ENCODE assay signal across 9 mouse cellular contexts in the genomic region with DNA sequence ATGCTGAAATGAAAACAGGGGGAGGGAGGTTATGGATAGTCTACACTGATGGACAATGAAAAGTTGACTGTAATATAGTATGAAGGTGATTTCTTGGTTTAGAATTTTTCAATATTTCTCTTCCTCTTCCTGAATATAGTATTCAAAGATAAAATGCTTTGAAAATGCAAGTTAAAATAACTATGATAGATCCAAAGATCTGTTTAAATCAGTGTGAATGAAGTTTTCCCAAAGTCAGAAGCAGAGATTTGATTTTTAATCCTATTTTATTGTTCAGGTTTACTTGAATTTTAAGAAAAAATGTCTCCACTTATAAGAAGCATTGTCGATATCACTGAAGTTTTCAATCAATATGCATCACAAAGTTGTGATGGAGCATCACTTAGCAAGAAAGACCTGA. TPM values are rescaled to one million over a fixed set of nuclear protein-coding genes. Genes with fewer than 3 reads are reported as not detected.
A peak's percentile ranks its signal among the peaks of the same experiment; 100 is the strongest.
DNase-seq lines count a peak whose midpoint lies in the region; ATAC-seq and TF ChIP-seq lines count a peak whose summit lies in the region.
"Had no signal": no experiment of that assay in that cellular context is flagged by ENCODE, and none has a peak within 500 bp of the region (broad histone marks: within the 10 kb centered on the region; RNA-seq: fewer than 3 reads in every experiment).

Tchh (plus strand) TSS at position 301 of the 400 bp plus-strand sequence.

- H3K27ac ChIP-seq in heart, embryonic 11.5 days (ENCODE audit: low read depth, low read length), result no peak within 1 kb of the TSS
- no peak within 1 kb of the TSS for H3K27ac ChIP-seq in lung, embryonic 16.5 days (ENCODE audit: low read length)
- no peak within 1 kb of the TSS for H3K27ac ChIP-seq in limb, embryonic 14.5 days (replicated peaks; ENCODE audit: low read depth, low read length)
- no peak within 1 kb of the TSS for H3K27ac ChIP-seq in stomach, embryonic 16.5 days (ENCODE audit: low read length)

- intact Hi-C loops in left cerebral cortex, postnatal 25 days (cut with DNase I), result no loop called here

- peak within 1 kb of the TSS; percentile 60; the same call in 1 of the 2 replicates for H3K4me3 ChIP-seq in heart, embryonic 11.5 days (ENCODE audit: low read depth, low read length)
- peak within 1 kb of the TSS; percentile 65 for H3K4me3 ChIP-seq in lung, embryonic 16.5 days (ENCODE audit: low read length)
- H3K4me3 ChIP-seq in limb, embryonic 14.5 days (replicated peaks; ENCODE audit: low read length), result peak within 1 kb of the TSS; percentile 57; the same call in 1 of the 2 replicates
- H3K4me3 ChIP-seq in stomach, embryonic 16.5 days (replicated peaks; ENCODE audit: low read length), result no peak within 1 kb of the TSS

- DNase-seq in heart, adult 9 months (ENCODE audit: low spot score in 2 of 2), result no peak
- no peak for DNase-seq in lung, postnatal 4 days
- DNase-seq in limb, embryonic 14.5 days (ENCODE audit: low spot score), result no peak
- DNase-seq in retina, embryonic 14.5 days (ENCODE audit: low spot score), result no peak
- no peak for DNase-seq in left cerebral cortex, postnatal 25 days (ENCODE audit: low spot score in 2 of 2)
- DNase-seq: layer of hippocampus, postnatal 36 days had no signal

- no peaks in the 10 kb centered on the region for H3K4me1 ChIP-seq in heart, embryonic 11.5 days (ENCODE audit: control insufficient read depth, insufficient read depth, low read length)
- peaks cover 18% of the 10 kb centered on the region for H3K4me1 ChIP-seq in lung, embryonic 16.5 days (replicated peaks; ENCODE audit: control insufficient read depth, insufficient read depth, low read length)
- 0 out of 2 replicates have a peak, but pooled peaks cover 4% of the 10 kb centered on the region for H3K4me1 ChIP-seq in limb, embryonic 14.5 days (ENCODE audit: control insufficient read depth, insufficient read depth, low read length)
- H3K4me1 ChIP-seq in stomach, embryonic 16.5 days (ENCODE audit: control insufficient read depth, insufficient read depth, low read length), result peaks cover 18% of the 10 kb centered on the region

- H3K9me3 ChIP-seq in heart, embryonic 11.5 days (replicated peaks; ENCODE audit: control insufficient read depth, low read length), result no peaks in the 10 kb centered on the region
- H3K9me3 ChIP-seq in lung, embryonic 16.5 days (ENCODE audit: control insufficient read depth, low read length), result no peaks in the 10 kb centered on the region
- no peaks in the 10 kb centered on the region for H3K9me3 ChIP-seq in limb, embryonic 14.5 days (ENCODE audit: control insufficient read depth, low read length)
- H3K9me3 ChIP-seq in stomach, embryonic 16.5 days (replicated peaks; ENCODE audit: control insufficient read depth, low read length), result no peaks in the 10 kb centered on the region

- no peak for TF ChIP-seq POLR2A in limb, embryonic 14.5 days (IDR thresholded peaks at IDR 0.05; ENCODE audit: borderline replicate concordance, extremely low read depth, insufficient read depth, insufficient read length)

- H3K4me2 ChIP-seq in heart, embryonic 11.5 days, result peak within 1 kb of the TSS; percentile 94
- H3K4me2 ChIP-seq in lung, embryonic 16.5 days (ENCODE audit: low read depth, low read length), result peak within 1 kb of the TSS; percentile 96
- H3K4me2 ChIP-seq in limb, embryonic 14.5 days (replicated peaks; ENCODE audit: low read depth, low read length, severe bottlenecking), result peak within 1 kb of the TSS; percentile 92
- peak within 1 kb of the TSS; percentile 71; the same call in 1 of the 2 replicates for H3K4me2 ChIP-seq in stomach, embryonic 16.5 days (ENCODE audit: low read depth, low read length)

- H3K27me3 ChIP-seq in heart, embryonic 11.5 days (ENCODE audit: control insufficient read depth, insufficient read depth, low read length), result peaks cover 26% of the 10 kb centered on the region
- H3K27me3 ChIP-seq in lung, embryonic 16.5 days (ENCODE audit: control insufficient read depth, insufficient read depth, low read depth, low read length), result peaks cover 12% of the 10 kb centered on the region
- peaks cover 40% of the 10 kb centered on the region for H3K27me3 ChIP-seq in limb, embryonic 14.5 days (ENCODE audit: control insufficient read depth, insufficient read depth, low read length)
- peaks cover 12% of the 10 kb centered on the region for H3K27me3 ChIP-seq in stomach, embryonic 16.5 days (ENCODE audit: control insufficient read depth, insufficient read depth, low read length)

- H3K9ac ChIP-seq in heart, embryonic 11.5 days (ENCODE audit: low read depth, low read length), result no peak within 1 kb of the TSS
- no peak within 1 kb of the TSS for H3K9ac ChIP-seq in lung, embryonic 16.5 days (ENCODE audit: low read length)
- H3K9ac ChIP-seq in limb, embryonic 14.5 days (ENCODE audit: low read depth, low read length, severe bottlenecking), result no peak within 1 kb of the TSS
- no peak within 1 kb of the TSS for H3K9ac ChIP-seq in stomach, embryonic 16.5 days (ENCODE audit: low read length)

- no peaks in the 10 kb centered on the region for H3K36me3 ChIP-seq in heart, embryonic 11.5 days (ENCODE audit: control insufficient read depth, insufficient read depth, low read length)
- no peaks in the 10 kb centered on the region for H3K36me3 ChIP-seq in lung, embryonic 16.5 days (ENCODE audit: control insufficient read depth, insufficient read depth, low read length)
- no peaks in the 10 kb centered on the region for H3K36me3 ChIP-seq in limb, embryonic 14.5 days (ENCODE audit: control insufficient read depth, insufficient read depth, low read length)
- H3K36me3 ChIP-seq in stomach, embryonic 16.5 days (ENCODE audit: control insufficient read depth, insufficient read depth, low read length), result no peaks in the 10 kb centered on the region

- ATAC-seq in heart, embryonic 11.5 days (replicated peaks; ENCODE audit: insufficient number of reproducible peaks, low FRiP score, low TSS enrichment), result no peak
- no peak for ATAC-seq in lung, embryonic 16.5 days (ENCODE audit: low read depth)
- no peak for ATAC-seq in limb, embryonic 14.5 days (ENCODE audit: low FRiP score, low read depth)
- ATAC-seq in stomach, embryonic 16.5 days (ENCODE audit: insufficient read depth, low FRiP score), result no peak

- 81% methylated on average over 1 of the region's 1 CpGs for WGBS in heart, embryonic 11.5 days (ENCODE audit: insufficient replicate concordance)
- 85% methylated on average over 1 of the region's 1 CpGs for WGBS in lung, embryonic 16.5 days
- 91% methylated on average over 1 of the region's 1 CpGs for WGBS in limb, embryonic 14.5 days
- WGBS in stomach, embryonic 16.5 days, result 77% methylated on average over 1 of the region's 1 CpGs

RNA-seq across cellular contexts. Expression of gene Tchh, which starts in this region (rescaled TPM):
- 0.54 and 0.76 TPM in 2 replicates for polyA plus RNA-seq in heart, embryonic 11.5 days (2014; fragmentation: Nextera tagmentation; extraction: Ambion mirVana)
- 4.8 and 4.9 TPM in 2 replicates for polyA plus RNA-seq in lung, embryonic 16.5 days (2015; fragmentation: Nextera tagmentation; extraction: Ambion mirVana)
- 0.54 and 1.3 TPM in 2 replicates for polyA plus RNA-seq in limb, embryonic 14.5 days (2012; rRNA removed)
- polyA plus RNA-seq in limb, embryonic 14.5 days (2014; fragmentation: Nextera tagmentation; extraction: Ambion mirVana), result 2.5 and 2.6 TPM in 2 replicates
- 2.4 and 2.6 TPM in 2 replicates for polyA plus RNA-seq in stomach, embryonic 16.5 days (2015; fragmentation: Nextera tagmentation; extraction: Ambion mirVana)
- total RNA-seq in left cerebral cortex, postnatal 25 days (2021), result 1 to 10 TPM; 1.1 to 1.5 TPM
